Mouse (Mus musculus): Measurements from ENCODE around the gene Plekha8. TPM values are rescaled to one million over a fixed set of nuclear protein-coding genes. Genes with fewer than 3 reads are reported as not detected.

The Plekha8 gene
- polyA plus RNA-seq, 1 experiment from 2014 or later, result 13.8 TPM

Other genes with a start within 250 kb of the Plekha8 start
- 0.77 and 1.2 TPM in 2 replicates for gene Wipf3, start 165.5 kb upstream of the Plekha8 start, polyA plus RNA-seq (2016; fragmentation: Nextera tagmentation; extraction: Ambion mirVana)
- gene Scrn1, start 28.6 kb upstream of the Plekha8 start, polyA plus RNA-seq (2016; fragmentation: Nextera tagmentation; extraction: Ambion mirVana), result 42.9 and 60.0 TPM in 2 replicates
- 9.3 and 12.4 TPM in 2 replicates for gene Fkbp14, start 2.2 kb downstream of the Plekha8 start, polyA plus RNA-seq (2016; fragmentation: Nextera tagmentation; extraction: Ambion mirVana)
- gene Mturn, start 86.5 kb downstream of the Plekha8 start, polyA plus RNA-seq (2016; fragmentation: Nextera tagmentation; extraction: Ambion mirVana), result 16.6 and 26.4 TPM in 2 replicates
- 2.0 TPM in 2 replicates for gene Znrf2, start 221.8 kb downstream of the Plekha8 start, polyA plus RNA-seq (2016; fragmentation: Nextera tagmentation; extraction: Ambion mirVana)